Mouse (Mus musculus) ES-CJ7 (cell line): ENCODE data around the gene Mrpl46.

Source experiments
- DNase-seq: peaks from one replicate; pipeline ENCODE4 v3.0.0; 2011; ENCODE audit warnings: low read depth, low spot score

Mrpl46 gene

DNA sequence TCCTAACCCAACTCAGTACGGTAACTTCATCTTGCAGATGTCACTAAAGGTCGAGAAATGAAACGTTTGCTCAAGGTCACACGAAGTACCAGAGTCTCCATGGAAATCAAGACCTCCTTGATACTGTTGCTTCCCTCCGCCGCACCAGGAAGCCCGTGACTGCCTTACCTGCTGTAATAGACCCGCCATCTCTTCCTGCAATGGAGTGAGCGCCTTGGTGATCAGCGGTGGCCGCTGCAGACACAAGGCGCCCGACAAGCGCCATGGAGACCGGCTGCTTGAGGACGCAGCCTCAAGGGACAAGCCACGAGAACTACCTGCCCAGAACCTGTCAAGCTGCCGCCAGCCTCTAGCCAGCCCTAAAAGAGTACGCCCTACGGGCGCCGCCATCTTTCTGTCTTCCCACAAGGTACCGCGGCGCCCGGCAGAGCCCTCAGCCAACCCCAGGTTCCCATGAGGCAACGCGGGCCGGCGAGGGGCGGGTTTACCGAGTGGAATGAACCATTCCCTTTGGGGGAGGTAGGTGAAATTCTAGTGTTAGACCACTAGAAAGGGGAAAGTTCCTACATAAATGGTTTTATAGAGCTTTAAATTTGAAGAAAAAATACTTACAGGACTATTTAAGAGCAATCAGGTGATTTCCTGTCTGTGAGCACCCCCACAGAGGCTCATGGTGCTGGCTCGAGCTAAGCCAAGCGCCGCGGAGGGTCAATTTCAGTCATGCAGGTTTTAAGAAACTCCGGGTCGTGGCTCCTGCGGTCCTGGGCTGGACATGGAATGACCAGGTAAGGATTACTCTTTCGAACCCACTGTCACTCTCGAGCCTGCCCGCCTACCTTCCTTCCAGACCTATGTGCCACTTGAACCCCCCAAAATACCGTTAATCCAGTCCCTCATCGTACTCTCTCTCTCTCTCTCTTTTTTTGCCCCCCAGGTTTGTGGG is at the start of gene Mrpl46, which contains the start of gene Mrps11:
Mrpl46 (minus strand) TSS at position 893 of the 943 bp plus-strand sequence.
Mrps11 (plus strand) TSS at position 481 of the 943 bp plus-strand sequence.
- DNase-seq: peak; percentile 81

DNA sequence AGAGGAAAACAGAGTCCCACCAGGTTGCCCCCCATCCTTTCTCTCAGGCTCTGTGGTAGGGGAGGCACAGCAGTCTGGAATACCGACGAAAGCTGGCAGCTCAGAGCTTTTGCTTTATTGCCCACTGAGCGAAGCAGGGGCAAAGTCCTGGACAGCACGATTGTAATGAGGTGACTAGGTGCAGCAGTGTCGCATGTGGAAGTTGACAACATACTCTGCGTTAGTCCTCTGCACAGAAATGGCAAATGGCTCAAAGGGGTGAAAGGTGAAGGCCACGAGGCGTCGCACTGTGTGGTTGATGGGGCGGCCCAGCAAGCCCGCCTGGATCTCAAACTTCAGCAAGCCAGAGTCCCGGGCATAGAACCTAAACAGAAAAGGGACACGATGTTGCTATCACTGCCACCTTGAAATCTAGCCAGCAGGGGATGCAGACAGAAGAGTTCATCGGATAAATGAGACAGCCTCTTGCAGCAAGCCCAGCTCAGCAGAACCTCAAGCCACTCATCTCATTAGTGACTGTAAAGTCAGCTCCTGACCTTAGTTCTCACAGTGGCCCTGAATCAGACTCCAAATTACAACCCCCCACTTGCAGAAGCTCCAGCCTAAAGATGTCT is 44.5 kb upstream of the Mrpl46 start:
- no peak for DNase-seq

DNA sequence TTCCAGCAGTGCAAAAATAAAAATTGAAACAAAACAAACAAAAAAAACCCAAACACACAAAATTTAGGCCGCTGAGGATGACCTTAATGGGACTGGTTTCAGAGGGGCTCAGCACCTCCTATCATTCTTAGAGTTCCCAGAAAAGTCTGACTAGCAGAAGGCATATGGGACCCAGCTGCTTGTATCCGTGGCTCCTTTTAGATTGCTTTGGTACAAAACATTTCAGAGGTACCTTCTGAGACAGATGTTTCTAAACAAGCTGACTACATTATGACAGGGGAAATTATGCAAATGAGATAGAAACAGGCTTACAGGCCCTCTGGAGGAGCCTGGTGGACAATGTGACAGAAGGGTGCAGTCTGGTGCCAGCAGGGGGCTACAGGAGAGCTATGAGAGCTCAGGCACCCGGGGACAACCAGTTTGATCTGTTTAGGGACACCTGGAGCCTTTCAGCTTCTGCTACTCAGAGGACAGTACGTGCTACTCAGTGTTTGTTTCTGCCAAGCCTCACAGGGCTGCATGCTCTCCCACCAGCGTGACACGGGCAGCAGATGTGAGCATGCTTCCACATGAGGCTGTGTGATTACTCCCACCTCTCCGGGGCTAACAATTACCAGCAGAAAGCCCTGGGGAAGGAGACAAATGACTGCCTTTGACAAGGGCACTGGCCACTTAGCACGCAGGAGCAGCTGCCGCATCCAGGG is 43.5 kb upstream of the Mrpl46 start:
- no peak for DNase-seq

DNA sequence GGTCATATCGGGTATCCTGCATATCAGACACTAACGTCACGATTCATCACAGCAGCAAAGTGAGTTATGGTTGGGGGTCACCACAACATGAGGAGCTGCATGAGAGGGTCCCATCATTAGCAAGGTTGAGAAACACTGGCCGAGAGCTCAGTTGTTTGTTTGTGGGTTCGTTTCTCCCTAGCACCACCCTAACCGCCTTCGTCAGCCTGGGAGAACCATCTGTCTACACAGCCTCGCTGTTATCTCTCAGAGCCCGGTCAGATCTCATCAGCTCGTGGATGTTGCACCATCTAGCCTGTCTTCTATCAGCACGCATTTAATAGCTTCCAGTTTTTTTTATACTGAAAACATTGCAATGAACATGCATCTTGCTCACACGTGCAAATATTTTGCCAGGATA is 35.0 kb upstream of the Mrpl46 start:
- DNase-seq: no peak

DNA sequence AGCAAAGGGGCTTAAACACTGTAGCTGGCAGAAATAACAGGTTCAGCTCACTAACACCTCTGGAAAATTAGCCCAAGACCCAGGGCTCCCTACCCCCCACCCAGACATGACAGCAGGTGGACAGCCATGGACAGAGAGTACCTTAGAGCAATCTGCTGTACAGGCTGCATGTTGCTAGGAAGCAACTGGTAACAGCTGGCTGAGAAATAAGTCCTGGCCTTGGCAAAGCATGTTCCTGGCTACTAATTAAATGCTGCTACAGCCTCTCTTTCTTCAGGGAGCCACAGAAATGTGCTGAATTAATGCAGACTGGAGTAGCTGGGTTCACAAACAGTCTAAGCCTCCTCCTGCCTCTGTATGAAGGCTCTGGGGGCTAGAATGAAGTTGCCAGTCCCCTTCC is 31.4 kb upstream of the Mrpl46 start:
- DNase-seq: no peak

DNA sequence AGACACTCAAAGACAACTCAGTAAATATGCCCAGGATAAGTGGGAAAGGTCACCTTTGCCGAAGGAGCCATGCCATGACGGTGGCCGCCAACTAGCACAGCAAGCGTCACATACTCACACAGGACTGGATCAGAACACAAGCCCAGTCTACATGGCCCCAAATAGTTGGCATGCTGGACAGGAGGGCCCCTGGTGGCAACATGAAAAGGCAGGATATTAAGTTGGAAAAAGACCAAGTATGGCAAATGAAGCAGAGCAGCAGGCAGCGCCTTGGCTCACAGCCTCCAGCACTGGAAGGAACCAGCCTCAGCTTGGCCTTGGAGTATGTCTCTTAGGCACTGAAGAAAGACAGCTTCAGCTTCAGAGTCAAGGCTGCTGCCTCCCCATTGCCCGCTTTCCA is 30.5 kb upstream of the Mrpl46 start:
- DNase-seq: no peak

DNA sequence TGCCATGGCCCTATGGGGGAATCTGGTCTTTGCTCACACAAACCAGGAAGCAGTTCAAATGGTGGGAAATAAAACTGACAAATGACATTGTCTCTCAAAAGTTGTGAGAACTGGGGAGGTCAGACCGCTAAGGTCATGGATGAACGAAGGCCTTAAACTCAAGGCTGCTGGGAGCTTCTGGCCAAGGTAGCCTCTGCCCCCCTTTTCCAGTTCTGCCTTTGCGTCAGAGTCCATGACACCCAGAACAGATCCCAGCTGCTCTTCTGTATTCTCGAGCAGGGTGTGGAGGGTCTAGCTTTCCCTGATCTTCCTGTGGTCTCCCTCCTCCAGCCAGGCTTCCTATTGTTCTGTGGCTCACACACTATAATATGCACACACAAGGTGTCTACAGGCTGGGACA is 23.9 kb upstream of the Mrpl46 start:
- no peak for DNase-seq

DNA sequence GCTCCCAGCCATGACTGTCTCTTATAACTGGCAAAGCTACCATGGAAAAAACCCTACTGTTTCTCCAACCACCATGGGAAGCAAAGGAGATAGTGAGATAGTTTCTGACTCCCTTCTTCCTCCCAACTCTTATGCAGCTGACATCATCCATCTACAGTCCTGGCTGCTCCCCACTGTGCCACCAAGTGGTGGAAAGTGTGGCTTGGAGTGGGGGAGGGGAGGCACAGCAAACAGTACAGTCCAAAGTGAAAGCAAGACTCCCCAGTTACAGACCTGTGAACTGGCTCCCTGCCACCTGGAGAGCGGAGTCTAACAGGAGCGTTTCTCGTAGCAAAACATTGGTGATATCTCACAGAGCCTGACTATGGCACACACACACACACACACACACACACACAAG is 20.5 kb upstream of the Mrpl46 start:
- DNase-seq: peak; percentile 47

DNA sequence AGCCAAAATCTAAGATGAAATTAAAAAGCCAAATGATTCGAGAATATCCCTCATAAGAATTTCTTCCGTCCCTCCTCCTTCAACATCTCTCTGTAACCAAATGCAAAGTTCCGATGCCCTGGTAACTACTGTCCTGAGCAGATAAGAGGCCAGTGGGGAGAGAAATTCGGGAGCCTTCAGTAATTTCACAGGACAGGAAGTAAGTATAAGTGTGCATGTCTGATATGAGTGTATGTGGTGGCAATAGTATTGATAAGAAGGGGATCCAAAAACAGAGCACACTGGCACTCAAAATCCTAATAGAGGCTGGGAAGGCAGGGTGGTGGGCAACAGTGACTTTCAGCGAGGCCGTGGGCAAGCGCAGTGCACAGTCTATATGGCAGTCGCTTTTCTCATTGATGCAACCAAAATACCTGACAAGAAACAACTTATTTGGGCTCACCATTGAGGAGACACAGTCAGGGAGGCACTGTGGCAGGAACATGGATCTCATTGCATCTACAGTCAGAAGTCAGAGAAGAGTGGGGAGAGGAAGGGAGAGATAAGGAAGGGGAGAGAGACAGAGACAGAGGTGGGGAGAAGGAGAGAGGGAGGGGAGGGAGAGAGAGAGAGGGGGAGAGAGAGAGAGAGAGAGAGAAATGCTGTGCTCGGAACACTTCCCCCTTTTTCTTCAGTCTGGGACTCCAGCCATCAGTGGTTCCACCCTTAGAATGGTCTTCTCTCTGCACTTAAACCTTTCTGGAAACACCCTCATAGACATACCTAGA is 16.6 kb upstream of the Mrpl46 start:
- no peak for DNase-seq

DNA sequence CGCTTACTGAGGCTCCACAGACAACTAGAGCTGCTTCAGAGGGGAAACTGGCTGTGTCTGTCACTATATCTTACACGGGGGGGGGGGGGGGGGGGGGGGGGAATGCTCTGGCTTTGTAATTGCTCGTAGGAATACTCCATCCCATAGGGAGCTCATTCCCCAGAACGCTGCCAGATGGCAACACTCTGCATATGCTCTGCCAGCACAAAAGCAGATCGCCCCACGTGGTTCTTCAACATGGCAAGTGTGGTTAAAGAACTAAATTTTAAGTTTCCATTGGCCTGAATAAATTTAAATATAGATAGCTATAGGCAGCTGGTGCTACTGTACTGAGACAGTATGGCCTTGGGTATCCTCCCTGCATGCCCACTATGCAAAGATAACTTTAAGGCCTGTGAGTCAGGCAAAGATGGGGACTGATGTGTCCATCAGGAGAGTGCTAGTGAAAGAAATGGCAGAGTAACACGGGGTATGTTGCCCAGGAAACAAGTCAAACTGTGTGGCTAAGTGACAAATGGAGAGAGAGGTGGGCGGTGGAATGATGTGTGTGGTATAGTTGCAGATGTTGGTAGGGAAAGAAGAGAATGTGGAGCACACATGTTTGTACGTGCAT is 14.6 kb upstream of the Mrpl46 start:
- no peak for DNase-seq

DNA sequence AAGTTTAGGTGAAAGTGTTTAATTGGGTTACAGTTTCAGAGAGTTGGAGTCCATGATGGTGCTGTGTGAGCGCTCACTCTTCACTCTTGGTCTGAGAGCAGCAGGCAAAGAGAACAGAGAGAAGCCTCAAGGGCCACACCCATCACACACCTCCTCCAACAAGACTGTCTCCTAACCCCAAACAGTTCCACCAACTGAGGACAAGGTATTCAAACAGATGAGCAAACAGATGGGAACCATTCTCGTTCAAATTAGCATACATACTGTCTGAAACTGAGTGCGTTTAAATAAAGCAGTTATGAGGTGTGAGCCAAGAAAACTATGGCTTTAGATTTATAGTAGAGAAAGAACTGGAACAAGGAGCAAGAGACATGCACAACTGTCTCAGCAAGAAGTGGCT is 13.3 kb upstream of the Mrpl46 start:
- DNase-seq: no peak

DNA sequence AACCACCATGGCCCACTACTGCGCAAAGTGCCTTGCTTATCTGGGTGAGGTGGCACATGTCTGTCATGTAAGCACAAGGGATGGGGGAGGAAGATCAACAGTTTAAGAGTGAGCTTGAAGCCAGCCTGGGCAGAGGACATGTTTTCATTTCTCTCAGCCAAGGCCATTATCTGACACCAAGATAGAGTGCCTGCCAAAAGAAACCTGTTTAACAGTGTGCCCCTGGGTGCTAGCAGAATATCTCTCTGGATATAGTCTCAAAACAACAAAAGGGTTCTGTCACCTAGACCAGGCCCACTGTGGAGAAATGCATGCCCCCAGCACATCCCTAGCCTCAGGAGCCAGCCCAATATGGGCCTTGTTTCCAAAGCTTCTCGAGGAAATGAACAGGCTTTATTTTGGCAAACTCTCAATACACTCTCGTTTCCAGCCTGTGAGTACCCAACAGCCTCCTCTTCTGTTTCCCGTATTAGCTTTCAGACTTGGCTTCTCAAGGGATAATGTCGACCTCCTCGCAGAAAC is 11.3 kb upstream of the Mrpl46 start:
- DNase-seq: no peak

DNA sequence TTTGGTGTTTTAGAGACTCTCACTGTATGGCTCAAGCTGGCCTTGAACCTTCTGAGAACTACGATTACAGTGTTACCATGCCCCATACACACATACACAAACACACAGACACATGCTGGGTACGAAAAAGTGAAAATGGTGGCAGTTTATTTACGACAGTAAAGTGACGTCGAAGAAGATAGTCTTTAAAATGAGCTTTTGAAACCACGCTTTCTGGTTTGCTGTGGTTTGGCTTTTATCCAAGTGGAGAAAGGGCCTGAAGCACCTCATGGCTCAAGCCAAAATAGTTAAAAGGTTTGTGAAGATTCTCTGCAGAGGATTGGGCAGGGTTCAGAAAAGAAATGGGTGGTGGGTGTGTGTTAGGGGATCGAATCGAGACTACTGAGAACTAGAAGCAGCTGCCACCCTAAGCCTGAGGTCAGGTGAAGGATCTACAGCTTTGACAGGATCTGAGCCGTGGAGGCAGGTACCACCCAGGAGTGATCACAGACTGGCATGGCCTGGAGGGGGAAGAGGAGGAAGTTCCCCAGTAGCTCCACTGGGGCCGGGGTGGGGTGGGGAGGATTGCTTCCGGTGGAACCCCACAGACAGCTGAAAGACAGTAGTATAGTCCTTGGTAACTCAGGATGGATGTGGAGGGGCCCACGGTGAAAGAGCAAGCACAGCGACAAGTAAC is 10.7 kb upstream of the Mrpl46 start:
- DNase-seq: no peak

DNA sequence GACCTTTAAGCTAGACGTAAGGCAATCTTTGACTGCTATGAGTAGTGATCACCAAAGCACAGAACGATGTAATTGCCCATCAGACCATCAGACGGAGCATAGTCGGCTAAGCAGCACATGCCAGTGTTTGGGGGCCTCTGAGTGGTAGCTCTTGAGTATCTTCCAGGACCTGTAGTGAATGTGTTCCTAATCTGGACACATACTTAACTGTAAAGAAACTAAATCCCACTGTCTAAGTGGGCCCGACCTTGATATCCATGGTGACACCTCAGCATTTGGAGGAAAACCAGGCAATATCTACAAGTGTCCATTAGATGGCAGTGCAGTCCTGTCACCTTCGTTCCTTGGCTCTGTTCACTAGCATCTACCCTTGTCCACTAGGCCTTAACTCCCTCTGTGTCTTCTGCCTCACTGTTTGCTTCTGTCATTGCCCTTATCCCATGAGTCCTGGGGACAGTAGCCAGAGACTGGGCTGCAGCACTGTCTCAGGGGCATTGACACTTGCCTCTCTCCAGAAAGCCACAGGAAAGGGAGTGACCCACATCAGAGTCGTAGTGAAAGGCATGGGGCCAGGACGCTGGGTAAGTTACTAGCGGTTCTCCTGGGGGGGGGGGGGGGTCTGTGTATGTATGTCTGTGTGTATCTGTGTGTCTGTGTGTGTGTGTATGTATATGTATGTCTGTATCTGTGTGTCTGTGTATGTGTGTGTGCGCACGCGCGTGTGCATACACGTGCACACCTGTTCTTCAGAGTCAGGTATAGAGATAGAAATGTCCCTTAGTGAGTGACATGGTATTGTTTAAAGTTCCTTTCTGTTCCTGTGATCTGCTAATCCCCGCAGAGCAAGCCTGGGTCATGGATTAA is 8.3 kb upstream of the Mrpl46 start:
- peak; percentile 77 for DNase-seq

DNA sequence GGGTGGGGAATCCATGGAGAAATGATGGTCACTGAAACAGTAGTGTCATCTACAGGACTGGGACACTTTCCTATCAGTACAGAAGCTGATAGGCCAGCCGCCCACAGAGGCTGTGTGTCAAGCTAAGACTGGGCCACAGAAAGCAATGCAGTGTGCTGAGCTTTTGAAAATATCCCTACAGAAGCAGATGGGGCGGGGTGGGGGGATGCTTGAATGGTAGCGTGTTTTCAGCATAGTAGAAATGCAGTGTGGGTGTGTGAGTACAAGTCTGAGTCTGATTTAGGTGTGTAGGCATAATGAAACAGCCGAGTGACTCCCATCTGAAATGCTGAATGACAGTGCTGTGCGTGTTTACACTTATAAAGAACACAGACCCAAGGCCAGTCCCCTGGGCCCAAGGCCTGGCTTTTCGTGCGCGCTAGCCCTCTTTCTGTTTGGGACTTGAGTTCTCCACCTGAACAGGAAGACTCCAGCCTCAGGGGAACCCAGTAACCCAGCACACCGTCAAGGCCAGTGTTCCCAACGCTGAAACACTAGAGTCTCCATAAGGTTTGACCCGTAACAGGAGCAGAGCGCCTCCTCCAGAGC is 4.6 kb upstream of the Mrpl46 start:
- DNase-seq: no peak

DNA sequence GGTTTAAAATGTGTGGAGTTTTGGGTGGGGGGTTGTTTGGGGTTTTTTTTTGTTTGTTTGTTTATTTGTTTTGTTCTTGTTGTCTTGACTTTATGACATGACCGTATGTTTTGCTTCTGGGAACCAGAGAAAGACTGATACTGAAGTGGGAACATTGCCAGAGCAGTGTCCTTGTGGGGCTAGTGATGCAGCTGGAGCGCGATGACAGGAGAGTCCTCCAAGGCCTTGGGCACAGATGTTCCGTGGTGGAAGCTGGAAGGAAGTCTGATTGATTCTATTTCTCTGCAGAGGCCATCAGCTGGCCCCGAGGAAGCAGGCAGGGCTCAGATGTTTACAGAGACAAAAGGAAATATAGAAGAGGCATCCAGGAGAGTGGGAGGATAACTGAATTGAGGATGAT is 2.6 kb upstream of the Mrpl46 start:
- DNase-seq: no peak

DNA sequence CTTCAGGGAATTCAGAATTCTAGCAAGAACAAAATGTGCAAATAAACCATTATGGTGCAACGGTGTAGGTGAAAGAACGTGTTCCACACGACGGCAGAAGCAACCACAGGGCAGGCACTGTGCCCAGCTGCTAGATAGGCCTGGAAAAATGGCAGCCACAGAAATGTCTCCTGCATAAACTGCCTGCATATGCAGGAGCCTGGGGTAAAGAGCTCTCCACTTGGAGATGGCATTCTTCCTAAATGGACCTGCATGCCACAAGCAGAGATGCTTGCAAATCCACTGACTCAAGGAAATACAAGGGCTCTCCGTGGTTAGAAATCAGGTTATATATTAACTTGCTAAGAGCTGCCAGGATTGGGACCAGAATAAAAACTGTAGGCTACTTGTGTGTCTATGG is 4.6 kb downstream of the Mrpl46 start:
- no peak for DNase-seq

DNA sequence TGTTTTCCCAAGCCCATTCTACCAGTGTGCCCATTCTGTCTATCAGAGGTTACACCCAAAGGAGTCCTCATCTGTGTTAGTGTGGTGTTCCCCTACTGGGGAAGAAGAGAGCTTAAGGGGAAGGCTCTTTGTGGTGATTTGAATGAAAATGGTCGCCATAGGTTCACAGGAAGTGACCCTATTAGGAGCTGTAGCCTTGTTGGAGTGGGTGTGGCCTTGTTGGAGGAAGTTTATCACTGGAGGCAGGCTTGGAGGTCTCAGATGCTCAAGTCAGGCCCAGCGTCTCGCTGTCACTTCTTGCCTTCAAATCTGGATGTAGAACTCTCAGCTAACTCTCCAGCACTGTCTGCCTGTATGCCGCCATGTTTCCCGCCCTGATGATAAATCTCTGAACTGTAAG is 12.4 kb downstream of the Mrpl46 start:
- peak; percentile 52 for DNase-seq

DNA sequence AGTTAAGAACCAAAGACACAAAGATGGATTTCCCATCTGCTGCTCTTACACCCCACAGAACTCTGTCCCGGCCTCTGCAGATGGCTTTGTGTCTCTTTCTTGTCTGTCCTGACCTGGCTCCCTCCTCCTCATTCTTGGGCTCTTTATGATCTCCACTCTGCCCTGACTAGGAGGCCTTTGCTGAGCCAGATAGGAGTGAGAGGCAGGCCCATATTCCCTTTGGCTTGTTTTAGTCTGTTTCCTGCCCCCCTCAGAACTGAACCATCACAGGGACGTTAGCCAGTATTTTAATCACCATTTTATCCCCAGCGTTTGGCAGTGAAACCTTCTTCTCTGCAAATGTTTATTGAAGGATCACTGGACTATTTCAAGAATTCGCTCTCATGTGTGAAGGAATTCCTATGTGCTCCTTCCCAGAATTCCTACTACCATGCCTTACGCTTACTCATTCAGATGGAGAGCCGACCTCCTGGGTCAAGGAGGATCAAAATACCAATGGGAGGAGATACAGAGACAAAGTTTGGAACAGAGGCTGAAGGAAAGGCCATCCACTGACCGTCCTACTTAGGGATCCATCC is 14.2 kb downstream of the Mrpl46 start:
- DNase-seq: no peak
